10 mouse cellular contexts compared by ENCODE assay signal in genomic region chr5:44151327-44152051, GRCm38 (mm10). TPM values are rescaled to one million over a fixed set of nuclear protein-coding genes. Genes with fewer than 3 reads are reported as not detected.
DNase-seq lines count a peak whose midpoint lies in the region; ATAC-seq lines count a peak whose summit lies in the region.
"Had no signal": no experiment of that assay in that cellular context is flagged by ENCODE, and none has a peak within 500 bp of the region (broad histone marks: within the 10 kb centered on the region; RNA-seq: fewer than 3 reads in every experiment).

No protein-coding gene starts in this region.

- ATAC-seq in embryonic facial prominence, embryonic 14.5 days (ENCODE audit: low read depth): peak; percentile 86
- peak; percentile 53; the same call in 1 of the 2 replicates for ATAC-seq in neural tube, embryonic 13.5 days (ENCODE audit: low read depth)

- no peak overlapping the region for H3K4me2 ChIP-seq in embryonic facial prominence, embryonic 14.5 days (ENCODE audit: low read depth, low read length)
- H3K4me2 ChIP-seq in neural tube, embryonic 13.5 days: no peak overlapping the region
- H3K4me2 ChIP-seq: neural tube, embryonic 12.5 days had no signal

- H3K27ac ChIP-seq in embryonic facial prominence, embryonic 14.5 days (replicated peaks; ENCODE audit: low read depth, low read length): no peak overlapping the region
- no peak overlapping the region for H3K27ac ChIP-seq in embryonic facial prominence, embryonic 10.5 days (replicated peaks)
- H3K27ac ChIP-seq in neural tube, embryonic 13.5 days (replicated peaks): no peak overlapping the region
- H3K27ac ChIP-seq: neural tube, embryonic 12.5 days had no signal

- 60% methylated on average over 4 of the region's 4 CpGs for WGBS in embryonic facial prominence, embryonic 14.5 days
- WGBS in embryonic facial prominence, embryonic 10.5 days: 91% methylated on average over 4 of the region's 4 CpGs
- 80% methylated on average over 4 of the region's 4 CpGs for WGBS in neural tube, embryonic 13.5 days

- H3K36me3 ChIP-seq in embryonic facial prominence, embryonic 14.5 days (ENCODE audit: control insufficient read depth, insufficient read depth, low read length): no peaks in the 10 kb centered on the region
- H3K36me3 ChIP-seq in embryonic facial prominence, embryonic 10.5 days (replicated peaks): no peaks in the 10 kb centered on the region
- no peaks in the 10 kb centered on the region for H3K36me3 ChIP-seq in neural tube, embryonic 13.5 days
- H3K36me3 ChIP-seq: neural tube, embryonic 12.5 days had no signal

- H3K27me3 ChIP-seq in embryonic facial prominence, embryonic 14.5 days (replicated peaks; ENCODE audit: control insufficient read depth, insufficient read depth, low read length): no peaks in the 10 kb centered on the region
- H3K27me3 ChIP-seq in embryonic facial prominence, embryonic 10.5 days (replicated peaks; ENCODE audit: low read depth, poor library complexity, severe bottlenecking): no peaks in the 10 kb centered on the region
- H3K27me3 ChIP-seq in neural tube, embryonic 13.5 days: no peaks in the 10 kb centered on the region
- H3K27me3 ChIP-seq: neural tube, embryonic 12.5 days had no signal

- H3K4me1 ChIP-seq in embryonic facial prominence, embryonic 14.5 days (ENCODE audit: control insufficient read depth, insufficient read depth, low read length): no peaks in the 10 kb centered on the region
- peaks cover 4% of the 10 kb centered on the region; the same call in 1 of the 2 replicates for H3K4me1 ChIP-seq in embryonic facial prominence, embryonic 10.5 days
- no peaks in the 10 kb centered on the region for H3K4me1 ChIP-seq in neural tube, embryonic 13.5 days (replicated peaks)
- H3K4me1 ChIP-seq: neural tube, embryonic 12.5 days had no signal

- no peak overlapping the region for H3K9ac ChIP-seq in embryonic facial prominence, embryonic 14.5 days (ENCODE audit: low read depth, low read length)
- no peak overlapping the region for H3K9ac ChIP-seq in neural tube, embryonic 13.5 days
- H3K9ac ChIP-seq: neural tube, embryonic 12.5 days had no signal

- peak; percentile 56 for DNase-seq in embryonic facial prominence, embryonic 14.5 days (ENCODE audit: low spot score)
- no peak for DNase-seq in embryonic facial prominence, embryonic 10.5 days (ENCODE audit: low spot score)
- DNase-seq in neural tube, embryonic 10.5 days (ENCODE audit: extremely low spot score, low spot score): no peak
- peak; percentile 65 for DNase-seq in layer of hippocampus, adult 9-11 months
- DNase-seq in lung, postnatal 14 days: peak; percentile 65
- DNase-seq in thymus, postnatal 36 days: no peak
- DNase-seq in embryo, embryonic 10 days (ENCODE audit: low spot score): no peak

- no peak overlapping the region for H3K4me3 ChIP-seq in embryonic facial prominence, embryonic 14.5 days (ENCODE audit: low read depth, low read length)
- H3K4me3 ChIP-seq in embryonic facial prominence, embryonic 10.5 days: no peak overlapping the region
- no peak overlapping the region for H3K4me3 ChIP-seq in neural tube, embryonic 13.5 days
- H3K4me3 ChIP-seq: neural tube, embryonic 12.5 days had no signal

- H3K9me3 ChIP-seq in embryonic facial prominence, embryonic 14.5 days (ENCODE audit: control insufficient read depth, low read length): no peaks in the 10 kb centered on the region
- peaks cover 3% of the 10 kb centered on the region for H3K9me3 ChIP-seq in embryonic facial prominence, embryonic 10.5 days
- no peaks in the 10 kb centered on the region; the same call in 1 of the 2 replicates for H3K9me3 ChIP-seq in neural tube, embryonic 13.5 days

RNA-seq across cellular contexts. Expression of gene Prom1, which starts 49.7 kb away (rescaled TPM):
- polyA plus RNA-seq in embryonic facial prominence, embryonic 14.5 days (2014; fragmentation: Nextera tagmentation; extraction: Ambion mirVana): 27.2 and 29.7 TPM in 2 replicates
- 102 and 110 TPM in 2 replicates for polyA plus RNA-seq in embryonic facial prominence, embryonic 10.5 days (2016; fragmentation: Nextera tagmentation; extraction: Ambion mirVana)
- polyA plus RNA-seq in neural tube, embryonic 13.5 days (2015; fragmentation: Nextera tagmentation; extraction: Ambion mirVana): 39.1 and 39.6 TPM in 2 replicates
- polyA plus RNA-seq: C2C12 had no signal

Comparison
In these comparisons a context has a peak if more than half of its experiments do, and no peak if none do; other contexts are left out.
1. DNase-seq: peak in embryonic facial prominence, embryonic 14.5 days (single experiment), layer of hippocampus, adult 9-11 months (single experiment) and lung, postnatal 14 days (single experiment); none in embryonic facial prominence, embryonic 10.5 days (single experiment), neural tube, embryonic 10.5 days (single experiment), thymus, postnatal 36 days (0 of 2) and embryo, embryonic 10 days (single experiment).